Mouse (Mus musculus) natural killer cell, adult 2 months (primary cell): ENCODE data around the gene Plpp2.

Source experiments
- DNase-seq, 2 experiments: peaks; one replicate each; pipeline ENCODE4 v3.0.0; 2022; ENCODE audit warnings: low spot score in 2 of 2

The Plpp2 gene

DNA sequence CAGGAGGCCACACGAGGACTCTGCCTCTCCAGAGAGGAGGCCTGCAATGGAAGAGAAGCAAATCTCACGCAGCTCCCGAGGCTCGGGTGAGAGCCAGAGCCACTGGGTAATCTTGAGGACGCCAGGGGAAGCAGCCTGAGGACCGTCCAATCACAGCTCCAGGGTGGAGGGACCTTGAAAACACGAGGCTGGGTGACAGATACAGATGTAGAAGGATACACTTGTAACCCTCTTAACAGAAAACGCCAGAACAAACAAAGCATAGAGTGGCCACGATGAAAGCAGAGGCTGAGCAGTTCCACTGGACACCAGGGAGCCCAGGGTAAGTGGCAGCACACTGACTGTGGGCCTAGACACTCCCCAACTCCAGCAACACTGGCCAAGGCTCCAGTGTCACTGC lies 16.8 kb upstream of the Plpp2 start:
- DNase-seq: no peak

DNA sequence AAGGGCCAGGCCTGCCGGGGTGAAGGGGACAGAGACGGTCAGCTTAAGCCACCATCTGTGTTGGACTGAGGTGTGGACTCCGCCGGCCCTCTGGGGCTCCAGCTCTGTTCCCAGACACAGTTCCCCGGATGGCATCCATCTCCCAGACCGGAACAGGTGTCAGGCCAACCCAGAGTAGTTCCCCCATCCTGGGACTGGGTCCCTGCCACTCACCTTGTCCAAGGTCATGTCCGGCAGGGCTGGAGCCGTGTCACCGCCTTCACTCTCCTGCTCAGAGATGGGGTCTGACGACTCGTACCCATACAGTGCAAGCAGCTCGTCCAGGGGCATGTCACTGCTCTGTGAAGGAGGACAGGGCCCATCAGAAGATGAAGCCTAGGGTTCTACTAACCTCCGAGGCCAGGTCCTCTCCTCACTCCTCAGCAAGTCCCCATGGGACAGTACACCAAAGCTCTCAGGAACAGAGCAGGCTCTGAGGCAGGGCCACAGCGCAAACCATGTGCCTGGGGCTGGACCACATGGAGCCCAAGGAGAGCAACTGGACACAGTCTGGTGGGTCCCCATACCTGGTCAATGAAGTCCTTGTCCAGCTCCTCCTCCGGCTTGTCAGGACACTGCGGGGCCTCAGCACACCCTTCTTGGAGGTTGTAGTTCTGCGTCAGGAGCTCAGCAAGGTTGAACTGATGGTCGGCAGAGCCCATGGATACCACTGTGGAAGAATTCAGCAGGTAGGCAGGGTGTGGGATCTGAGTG lies 15.6 kb upstream of the Plpp2 start:
- no peak for DNase-seq

DNA sequence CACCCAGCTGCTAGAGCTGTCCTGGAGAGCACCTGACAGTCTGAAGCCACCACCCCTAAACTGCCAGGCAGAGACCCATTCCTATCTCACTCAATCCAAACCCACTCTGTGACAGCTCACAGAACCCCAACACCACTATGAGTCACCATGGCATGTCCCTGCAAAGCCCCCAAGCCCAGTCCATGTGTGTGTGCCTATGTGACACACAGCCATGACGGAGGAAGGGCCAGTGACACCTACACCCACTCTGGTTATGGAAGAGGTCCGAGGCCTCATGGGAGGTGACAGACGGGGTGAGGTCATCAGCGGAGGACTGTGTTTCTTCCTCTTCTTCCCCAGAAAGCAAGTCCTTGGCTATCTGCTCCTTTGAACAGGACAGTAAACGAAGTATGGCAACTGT lies 14.9 kb upstream of the Plpp2 start:
- DNase-seq: no peak

DNA sequence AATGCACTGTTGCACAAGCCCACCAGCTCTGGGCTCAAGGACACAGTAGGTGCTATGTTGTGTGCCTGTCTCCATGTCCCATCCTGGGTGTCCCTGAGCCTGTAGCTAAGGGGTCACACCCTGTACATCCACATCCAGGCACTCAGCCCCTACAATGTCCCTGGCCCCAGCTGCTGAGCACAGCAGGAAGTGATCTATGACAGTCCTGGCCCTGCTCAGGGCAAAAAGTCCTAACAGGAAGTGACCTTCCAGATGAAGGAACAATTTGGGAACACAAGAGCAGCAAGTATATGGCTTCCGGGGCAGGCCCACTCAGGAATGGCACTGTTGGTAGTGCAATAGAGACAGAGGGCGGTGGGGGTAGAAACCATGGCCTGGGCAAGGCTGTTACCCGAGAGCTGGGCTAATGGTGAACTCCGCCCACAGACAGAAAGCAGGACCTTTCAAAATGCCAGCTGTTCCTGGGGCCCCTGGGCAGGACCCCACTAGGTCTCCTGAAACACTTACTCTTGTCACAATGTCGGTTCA lies 13.6 kb upstream of the Plpp2 start:
- no peak for DNase-seq

DNA sequence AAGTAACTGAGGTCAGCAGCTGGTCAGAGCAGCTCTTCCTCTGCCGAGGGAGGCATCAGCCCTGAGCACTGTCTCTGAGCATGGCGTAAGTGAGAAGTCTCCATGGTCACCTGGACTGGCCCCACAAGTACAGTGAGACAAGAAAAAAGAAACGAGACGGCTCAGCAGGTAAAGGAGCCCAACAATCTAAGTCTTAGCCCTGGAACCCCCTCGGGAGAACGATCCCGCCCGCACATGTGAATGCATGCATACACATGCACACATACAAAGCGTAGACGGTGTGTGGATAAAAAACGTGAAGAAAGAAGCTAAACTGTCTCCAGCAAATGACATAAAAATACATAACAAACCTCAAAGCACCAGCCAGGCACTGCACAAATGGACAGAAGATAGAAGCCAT lies 12.9 kb upstream of the Plpp2 start:
- no peak for DNase-seq

DNA sequence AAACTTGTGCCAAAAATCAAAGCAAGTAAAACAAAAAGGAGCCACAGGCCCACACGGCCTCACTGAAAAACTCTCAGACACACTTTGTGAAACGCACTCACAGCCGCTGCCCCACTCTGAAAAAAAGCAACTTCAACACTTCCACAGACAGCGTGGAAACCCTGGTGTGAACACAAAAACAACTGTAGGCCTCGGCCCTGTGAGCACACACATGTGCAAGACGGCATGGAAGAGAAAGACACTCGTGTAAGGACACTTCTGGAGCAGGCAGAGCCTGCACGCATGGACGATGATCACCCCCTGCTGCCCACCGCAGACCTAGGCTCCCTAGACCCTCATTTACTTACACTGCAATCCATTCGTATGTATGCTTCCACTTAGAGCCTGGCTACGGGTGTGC lies 12.3 kb upstream of the Plpp2 start:
- no peak for DNase-seq

DNA sequence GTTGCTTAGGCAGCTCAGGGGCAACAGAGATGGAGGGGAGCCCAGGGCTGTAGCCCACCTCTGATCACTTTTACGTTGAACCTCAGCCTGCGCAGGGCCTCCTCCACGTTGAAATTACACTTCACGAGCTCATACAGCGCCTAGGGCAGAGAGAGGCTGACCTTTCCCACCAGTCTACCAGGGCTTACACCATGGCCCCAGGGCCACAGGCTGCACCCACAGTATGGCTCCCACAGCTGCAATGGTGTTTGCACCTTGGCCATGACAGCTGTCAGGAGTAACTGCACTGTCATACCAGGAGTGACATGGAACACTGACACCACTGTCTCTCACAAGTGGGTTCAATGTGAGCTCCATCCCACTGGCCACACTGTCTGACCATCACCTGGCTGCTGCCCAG lies 11.0 kb upstream of the Plpp2 start:
- no peak for DNase-seq

DNA sequence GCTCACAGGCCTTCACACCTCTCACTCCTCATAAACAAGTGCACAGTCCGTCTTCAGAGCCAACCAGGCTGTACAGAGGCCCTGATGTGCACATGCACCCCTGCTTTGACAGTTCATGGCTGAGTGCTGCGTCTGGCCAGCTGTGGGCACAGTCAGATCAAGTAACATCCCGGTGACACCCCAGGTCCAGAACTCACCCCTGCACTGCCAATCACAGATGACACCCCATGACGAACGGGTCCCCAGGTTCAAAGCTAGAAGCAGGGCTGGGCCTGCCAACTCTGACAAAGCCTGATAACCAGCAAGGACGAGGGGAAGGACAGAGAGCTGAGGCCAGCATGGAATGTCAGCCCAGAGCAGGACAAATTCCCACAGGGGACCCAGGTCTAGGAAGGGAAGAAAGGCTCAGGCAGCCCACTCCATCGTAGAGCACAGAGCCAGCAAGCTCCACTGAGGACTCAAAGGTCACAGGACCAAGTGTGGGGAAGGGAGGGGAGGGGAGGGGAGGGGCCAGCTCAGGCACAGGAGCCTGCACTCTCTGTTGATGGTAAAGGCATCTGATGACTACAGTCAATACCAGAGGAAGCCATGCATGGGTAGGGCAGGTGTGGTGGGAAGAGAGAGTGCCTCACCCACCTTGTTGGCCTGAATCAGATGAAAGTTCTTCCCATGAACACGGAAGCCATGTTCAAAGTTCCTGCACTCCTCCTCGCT lies 10.4 kb upstream of the Plpp2 start:
- DNase-seq: no peak

DNA sequence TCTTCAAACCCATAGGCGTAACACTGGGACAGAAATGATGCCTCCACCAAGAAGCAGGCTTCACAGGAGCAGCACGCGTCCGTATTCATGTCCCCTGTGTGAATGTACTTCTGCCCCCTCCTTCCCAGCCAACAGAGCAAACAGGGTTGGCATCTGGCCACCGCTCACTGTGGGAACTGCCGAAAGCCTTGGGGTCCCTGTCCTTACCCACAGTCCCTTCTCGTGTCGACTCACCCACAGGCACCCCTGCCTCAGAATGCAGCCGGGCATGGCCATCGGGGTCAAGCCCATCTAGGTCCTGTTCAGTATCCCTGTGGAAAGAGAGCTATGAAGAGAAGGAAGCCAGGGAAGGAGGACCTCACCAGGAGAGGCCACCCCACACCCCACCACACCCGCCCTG lies 8.6 kb upstream of the Plpp2 start:
- DNase-seq: no peak

DNA sequence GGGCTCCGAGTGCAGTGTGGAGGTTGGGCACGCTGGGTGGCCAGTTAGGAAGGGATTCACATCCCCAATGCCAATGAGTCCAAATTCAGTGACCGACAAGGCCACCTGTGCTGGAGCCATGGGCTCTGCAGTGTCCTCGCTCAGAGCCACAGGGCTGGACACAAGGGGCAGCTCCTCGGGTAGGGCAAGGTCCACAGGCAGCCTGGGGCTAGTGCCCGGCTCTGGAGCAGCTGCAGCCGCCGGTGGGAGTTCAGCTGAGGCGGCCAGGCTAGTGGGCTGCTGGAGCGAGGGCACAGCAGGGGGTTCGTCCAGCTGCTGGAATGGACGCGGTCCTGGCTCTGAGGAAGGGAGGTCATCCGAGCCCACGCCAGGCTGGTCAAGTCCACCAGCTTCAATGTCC lies 7.9 kb upstream of the Plpp2 start:
- DNase-seq: no peak

DNA sequence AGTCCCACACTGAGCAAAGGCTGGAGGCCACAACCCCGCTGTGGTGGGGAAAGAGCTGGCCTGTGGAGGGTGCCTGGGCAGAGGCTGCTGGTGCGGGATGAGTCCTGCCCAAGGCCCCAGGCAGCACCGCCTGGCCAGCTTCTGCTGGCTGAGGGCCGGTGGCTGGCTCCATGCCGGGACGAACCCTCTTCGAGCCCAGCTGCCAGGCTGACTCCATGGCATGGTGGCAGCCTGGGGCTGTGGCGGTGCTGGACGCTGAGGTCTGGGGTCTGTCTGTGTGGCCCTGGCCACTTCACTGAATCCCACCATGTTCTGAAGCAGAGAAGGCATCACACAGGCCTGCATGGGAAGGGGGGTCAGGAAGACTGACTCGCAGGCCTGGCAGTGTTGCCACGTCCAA lies 7.2 kb upstream of the Plpp2 start:
- no peak for DNase-seq

DNA sequence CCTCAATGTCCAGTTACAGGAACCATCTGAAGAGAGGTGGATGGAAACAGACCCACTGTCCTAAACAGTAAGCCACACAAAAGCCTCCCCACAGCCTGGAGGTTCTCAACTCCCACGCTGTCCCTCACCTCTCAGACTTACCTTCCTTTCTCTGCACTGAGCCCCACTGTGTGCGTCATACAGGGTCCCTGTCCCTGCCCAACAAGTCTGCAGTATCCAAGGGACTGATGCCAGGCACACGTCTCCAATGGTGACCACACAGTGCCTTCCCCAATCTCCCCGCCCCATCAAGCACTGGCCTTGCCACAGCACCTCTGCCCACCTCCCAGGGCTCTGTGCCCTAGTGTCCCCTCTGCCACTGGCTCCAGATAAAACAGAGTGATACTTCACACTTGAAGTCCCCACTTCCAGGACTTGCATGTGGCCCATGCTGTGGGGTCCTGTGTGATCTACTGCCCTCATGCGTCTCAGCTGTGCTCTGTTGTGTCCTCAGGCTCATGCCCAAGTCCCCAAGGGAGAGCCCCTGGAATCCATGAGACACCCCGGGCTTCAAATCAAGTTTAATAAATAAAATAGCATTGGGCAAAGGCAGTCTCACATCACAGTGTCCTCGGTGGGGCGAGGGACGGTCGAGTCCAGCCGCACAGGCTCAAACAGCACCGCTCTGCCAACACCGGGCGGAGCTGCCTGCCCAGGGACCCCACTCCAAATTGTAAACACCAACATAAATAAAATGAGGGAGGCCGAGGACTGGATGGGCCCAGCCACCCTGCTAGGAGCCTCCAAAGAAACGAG lies 6.3 kb upstream of the Plpp2 start:
- no peak for DNase-seq

DNA sequence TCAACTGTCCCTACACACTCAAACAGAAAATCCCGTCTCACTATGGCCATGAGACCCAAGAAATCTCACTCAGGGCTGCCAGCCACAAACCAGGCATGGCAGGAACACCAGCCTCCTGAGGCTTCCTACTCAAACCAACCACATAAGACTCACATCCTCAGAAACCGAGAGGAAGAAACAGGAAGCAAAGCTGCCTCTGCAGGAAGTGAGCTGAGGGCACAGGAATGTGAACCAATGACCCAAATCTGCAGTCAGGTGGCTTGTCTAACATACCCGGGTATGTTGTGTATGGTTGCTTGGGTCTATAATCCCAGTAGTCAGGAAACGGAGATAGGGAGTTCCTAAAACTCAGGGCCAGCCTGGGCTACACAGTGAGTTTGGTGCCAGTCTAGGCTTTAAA lies 5.3 kb upstream of the Plpp2 start:
- no peak for DNase-seq

DNA sequence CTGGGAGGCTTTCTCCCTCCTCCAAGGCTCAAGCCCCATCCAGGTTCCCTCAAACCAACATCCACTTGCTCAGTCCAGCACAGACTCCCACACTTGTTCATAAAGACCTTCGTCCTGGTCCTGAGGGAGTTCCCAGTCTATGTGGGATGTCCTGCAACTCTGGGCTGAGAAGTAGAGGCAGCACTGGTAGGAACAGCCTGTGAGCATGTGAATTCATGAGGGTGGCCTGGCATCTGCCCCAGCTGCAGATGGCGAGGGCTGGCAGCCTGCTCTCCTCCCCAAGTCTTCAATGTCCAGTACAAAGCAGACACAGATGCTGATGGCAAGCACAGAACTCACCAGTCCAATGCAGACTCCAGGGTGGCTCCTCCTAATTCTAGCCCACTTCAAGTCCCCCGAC lies 4.7 kb upstream of the Plpp2 start:
- no peak for DNase-seq

DNA sequence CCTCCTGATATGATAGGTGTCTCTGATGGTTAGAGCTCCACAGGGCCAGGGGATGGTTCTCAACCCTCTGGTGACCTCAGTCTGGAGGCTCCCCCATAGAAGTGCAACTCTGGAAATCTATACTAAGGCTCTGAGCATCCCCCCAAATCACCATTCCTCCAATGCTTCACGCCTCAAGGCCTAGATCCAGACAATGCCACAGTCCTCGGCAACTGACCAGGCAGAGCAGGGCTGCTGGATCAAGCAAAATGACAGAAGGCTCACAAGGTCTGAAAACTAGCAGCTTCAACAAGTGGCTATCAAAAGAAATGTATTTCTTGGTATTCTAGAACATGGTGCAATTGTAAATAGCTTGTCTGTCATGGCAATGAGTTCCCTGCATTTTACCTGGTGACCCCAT lies 4.2 kb upstream of the Plpp2 start:
- DNase-seq: no peak

DNA sequence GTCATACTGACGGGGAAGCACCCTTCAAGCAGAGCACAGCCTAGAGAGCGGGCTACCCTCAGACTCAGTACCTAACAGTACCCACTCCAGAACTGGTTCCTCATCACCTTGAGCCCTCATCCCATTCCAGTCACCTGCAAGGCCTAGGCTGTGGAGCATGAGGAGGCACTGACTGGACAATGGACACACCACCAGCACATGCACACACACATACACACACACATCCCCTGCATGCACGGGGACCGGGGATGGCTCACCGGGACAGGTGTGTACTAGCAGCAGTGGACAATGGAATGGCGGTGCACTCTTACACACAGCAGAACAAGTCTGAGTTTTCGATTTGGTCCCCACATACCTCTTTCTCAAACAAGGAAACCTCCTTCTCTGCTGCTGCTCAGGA lies 3.7 kb upstream of the Plpp2 start:
- DNase-seq: no peak

DNA sequence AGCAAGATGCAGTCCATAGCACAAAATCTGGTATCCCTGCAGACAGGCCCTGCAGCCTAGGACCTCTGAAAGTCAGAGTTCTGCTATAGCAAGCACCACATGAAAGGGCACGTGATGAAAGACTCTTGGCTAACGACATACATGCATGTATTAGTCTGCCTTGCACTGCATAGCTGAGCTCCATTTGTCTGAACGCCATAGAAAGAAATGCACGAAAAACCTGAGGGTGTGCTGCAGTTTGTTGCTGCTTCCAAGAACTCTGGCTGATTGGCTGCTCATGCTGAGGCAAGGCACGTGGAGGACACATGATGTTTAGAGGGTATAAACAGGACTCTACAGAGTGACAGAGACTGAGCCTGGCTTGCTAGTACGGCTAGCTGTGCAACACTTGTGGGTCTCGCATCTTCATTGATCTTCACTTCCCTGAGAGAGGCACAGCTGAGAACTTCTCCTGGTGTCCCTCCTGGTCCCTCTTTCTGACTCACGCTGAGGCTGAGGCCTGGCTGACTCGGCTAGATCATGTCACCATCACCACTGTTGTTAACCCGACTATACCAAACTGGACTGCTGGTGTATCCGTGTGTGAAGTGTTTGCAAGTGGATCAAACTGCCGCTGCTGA lies 3.0 kb upstream of the Plpp2 start:
- DNase-seq: no peak

DNA sequence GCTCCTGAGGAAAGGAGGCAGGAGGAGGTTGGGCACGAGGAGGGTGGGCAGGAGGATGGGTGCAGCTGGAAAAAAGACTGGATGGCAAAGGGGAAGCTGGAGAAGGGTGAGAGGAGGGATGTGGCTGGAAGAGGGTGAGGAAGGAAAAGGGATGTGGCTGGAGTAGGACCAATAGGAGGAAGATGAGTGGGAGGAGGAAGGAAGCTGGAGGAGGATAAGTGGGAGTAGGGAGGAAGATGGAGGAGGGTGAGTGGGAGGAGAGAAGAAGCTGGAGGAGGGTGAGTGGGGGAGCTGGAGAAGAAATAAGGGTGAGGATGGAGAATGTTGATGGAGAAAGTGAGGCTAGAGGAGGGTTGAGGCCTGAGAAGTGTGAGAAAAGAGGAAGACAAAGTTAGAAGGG lies 1.8 kb upstream of the Plpp2 start:
- DNase-seq: no peak

DNA sequence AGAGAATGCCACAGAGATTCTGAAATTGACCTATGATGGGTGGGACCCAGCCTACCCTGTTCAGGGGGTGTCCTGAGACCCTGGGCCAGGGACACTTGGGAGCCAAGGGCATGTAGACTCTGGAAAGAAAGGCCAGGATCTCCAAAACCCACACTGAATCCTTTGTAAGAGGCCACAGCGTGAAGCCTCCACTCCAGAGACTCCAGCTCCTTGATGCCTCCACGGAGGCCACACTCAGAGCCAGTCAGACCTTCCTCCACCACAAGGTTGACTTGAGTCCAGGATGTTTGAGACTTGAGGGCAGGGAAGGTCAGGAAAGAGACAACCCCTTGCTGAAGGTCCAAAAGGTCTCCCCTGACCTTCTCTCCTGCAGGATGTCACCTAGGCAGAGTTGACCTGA lies 830 bp upstream of the Plpp2 start:
- no peak for DNase-seq

DNA sequence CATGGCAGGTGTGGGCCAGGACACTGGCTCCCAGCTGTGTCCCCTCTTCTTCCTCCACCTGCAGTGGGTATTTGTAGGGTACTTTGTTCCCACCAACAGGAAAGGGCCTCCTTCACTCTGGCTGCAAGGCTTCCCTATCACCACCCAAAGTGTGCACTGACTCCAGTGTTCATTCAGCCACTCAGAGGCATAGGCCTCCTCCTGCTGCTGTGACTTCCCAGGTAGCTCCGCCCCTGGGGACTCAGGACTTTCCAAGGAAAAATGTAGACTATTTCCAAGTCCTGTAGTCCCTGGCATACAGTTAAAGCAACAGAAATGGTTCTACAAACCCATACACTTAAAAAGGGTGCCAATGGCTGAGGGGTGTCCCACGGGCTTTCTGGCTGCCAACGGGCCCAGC lies 918 bp downstream of the Plpp2 start:
- peak in 1 of 2 experiments; percentile 1 for DNase-seq

DNA sequence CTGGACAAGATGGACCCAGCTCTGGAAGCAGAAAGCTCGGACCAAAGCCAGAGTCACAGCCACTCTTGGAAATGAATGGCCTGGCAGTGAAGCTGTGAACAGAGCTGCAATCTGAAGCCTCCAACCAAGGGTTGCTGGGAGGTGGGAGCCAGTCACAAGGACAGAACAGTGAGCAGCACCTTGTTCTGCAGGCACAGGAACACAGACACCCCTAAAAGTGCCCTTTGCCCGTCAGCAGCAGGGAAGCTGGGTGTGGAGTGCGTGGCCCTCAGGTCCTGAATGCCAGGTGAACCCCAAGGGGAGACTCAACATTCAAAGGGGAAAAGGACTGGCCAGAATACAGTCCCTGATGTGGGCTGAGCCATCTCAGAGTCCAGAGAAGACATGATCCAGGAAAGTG lies 2.0 kb downstream of the Plpp2 start:
- DNase-seq: no peak

DNA sequence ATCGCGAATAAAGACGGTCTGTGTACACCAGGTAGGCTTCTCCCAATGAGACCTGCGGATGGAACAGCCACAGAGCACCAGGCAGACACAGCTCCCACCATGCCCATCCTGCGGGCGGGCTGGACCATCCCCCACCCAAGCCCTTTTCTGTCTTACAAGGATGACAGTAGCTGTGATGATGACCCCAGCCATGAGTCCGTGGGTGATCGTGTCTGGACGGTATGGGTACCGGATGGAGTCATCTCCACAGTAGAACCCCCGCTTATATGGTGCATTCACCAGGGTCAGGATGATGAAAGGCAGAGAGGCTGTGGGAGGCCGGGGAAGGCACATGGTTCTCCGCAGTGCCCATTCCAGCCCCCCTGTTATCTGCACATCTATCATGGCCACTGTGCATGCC lies 2.9 kb downstream of the Plpp2 start:
- DNase-seq: no peak
